Mouse (Mus musculus) E14TG2a.4 (cell line): ENCODE measurements around the gene Gata3.

Source experiments
- CTCF ChIP-seq: conservative IDR thresholded peaks from 2 replicates; pipeline ENCODE4 v1.5.1; 2014; ENCODE audit warnings: low read length
- NANOG ChIP-seq: IDR thresholded peaks from 2 replicates; pipeline ENCODE4 v1.6.1; 2014; ENCODE audit warnings: borderline replicate concordance, low read length, mixed read lengths
- POU5F1 ChIP-seq: IDR thresholded peaks from 2 replicates; pipeline ENCODE4 v1.6.1; 2014; ENCODE audit warnings: low read length, borderline replicate concordance

- TF ChIP-seq CTCF = no peak
- TF ChIP-seq NANOG = no peak
- no peak for TF ChIP-seq POU5F1
Measured at GRCm38 (mm10) chr2:9882371-9882925, 7.4 kb downstream of the Gata3 start.
